Mouse (Mus musculus) embryonic fibroblast, embryonic 13.5 days (primary cell): ENCODE data around the gene Zfp697. TPM values are rescaled to one million over a fixed set of nuclear protein-coding genes. Genes with fewer than 3 reads are reported as not detected.

Experiments
- H3K27ac ChIP-seq: 2 replicates; pipeline ENCODE4 v1.5.1; 2012; ENCODE audit warnings: low read length, control low read depth, inconsistent platforms; ENCODE audit not compliant: insufficient read depth
- H3K4me1 ChIP-seq: 2 replicates; pipeline ENCODE4 v1.6.1; 2011; ENCODE audit warnings: low read length; ENCODE audit not compliant: control insufficient read depth, insufficient read depth
- H3K4me3 ChIP-seq: 2 replicates; pipeline ENCODE4 v1.5.1; 2011; ENCODE audit warnings: mild to moderate bottlenecking, control low read depth, low read length; ENCODE audit not compliant: insufficient read depth
- CTCF ChIP-seq: IDR thresholded peaks from 2 replicates; pipeline ENCODE4 v1.5.1; 2011; ENCODE audit warnings: mild to moderate bottlenecking, control low read depth, low read length, moderate library complexity, borderline replicate concordance; ENCODE audit not compliant: insufficient read depth
- POLR2A ChIP-seq: IDR thresholded peaks from 2 replicates; pipeline ENCODE4 v1.6.1; 2011; ENCODE audit warnings: low read depth, mild to moderate bottlenecking, control low read depth, low read length, moderate library complexity
- polyA plus RNA-seq: library from polyadenylated mRNA; stranded (reverse); fragments of >200 nt; gene quantifications from 2 replicates; pipeline ENCODE4 v1.2.4, GENCODE M21; 2011; ENCODE audit warnings: low read depth; ENCODE audit not compliant: missing spikeins, insufficient read length

The Zfp697 gene
- polyA plus RNA-seq, 1 experiment = 7.6 TPM

DNA sequence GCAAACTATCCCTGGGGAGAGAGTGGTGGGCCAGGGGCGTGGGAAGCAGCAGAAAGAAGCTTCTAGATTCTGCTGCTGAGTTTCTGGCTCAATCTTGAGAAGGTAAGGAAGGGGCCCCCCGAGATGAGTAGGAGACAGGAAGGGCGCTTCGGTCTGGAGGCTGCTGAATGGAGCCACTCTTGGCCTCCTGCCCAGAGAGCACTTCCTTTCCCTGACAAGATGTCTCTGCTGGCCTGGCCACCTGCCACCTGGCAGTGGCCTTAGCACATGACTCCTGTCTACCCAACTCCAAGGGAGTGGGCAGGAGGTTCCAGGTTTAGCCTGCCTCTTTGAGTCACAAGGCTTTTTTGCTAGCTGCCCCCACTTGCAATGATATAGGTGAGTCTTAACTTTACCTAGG, 35.1 kb downstream of the Zfp697 start:
- no peak overlapping the region for H3K4me3 ChIP-seq
- no peak overlapping the region for H3K27ac ChIP-seq
- no peaks in the 10 kb centered on the region for H3K4me1 ChIP-seq
- TF ChIP-seq POLR2A = no peak
- TF ChIP-seq CTCF = no peak

DNA sequence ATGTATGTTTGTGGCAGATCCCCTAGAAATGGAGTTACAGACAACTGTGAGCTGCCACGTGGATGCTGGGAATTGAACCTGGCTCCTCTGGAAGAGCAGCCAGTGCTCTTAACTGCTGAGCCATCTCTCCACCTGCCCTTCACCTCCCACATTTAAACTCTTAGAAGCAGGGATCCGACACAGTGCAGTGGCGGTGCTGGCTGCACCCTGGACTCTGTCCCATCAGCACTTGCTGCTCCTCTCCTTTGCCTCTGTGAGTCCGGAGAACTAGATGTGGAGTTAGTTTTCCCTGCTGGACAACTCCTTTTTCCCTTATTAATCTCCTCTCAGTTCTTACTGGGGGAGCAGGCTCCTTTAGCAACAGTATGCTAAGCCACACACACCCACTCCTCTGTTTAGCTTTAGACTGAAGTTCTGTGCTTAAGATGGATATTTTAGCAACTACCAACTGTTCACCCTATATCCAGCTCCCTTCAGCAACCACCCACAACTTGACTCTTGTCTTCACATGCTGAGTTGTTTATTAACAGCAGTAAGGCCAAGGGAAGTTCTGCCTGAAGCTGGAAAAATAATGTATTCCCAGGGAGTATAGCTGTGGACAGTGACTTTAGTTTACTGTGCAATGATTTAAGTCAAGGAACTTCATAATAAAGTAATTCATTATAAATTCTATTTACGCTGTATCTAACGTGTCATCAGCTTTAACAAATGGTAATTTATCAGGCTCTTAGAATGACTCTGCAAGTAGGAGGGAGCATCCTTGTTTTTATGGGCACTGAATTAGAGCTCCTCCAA, 36.9 kb downstream of the Zfp697 start:
- no peak overlapping the region for H3K27ac ChIP-seq
- H3K4me3 ChIP-seq = no peak overlapping the region
- no peaks in the 10 kb centered on the region for H3K4me1 ChIP-seq
- TF ChIP-seq POLR2A = no peak
- no peak for TF ChIP-seq CTCF

DNA sequence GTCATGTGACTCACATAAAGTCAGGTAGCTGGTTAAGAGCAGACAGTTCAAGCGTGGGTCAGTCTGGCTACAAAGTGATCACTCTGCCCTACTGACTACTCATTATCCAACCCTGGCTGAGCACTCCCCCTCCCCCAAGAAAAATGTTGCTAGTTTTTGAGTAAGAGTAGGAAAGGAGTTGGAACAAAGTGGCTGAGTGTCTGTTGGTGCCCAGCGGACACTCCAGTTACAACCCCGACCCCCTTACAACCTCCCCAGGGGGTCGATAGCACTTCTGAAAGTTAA, 37.5 kb downstream of the Zfp697 start:
- H3K4me3 ChIP-seq = no peak overlapping the region
- peaks cover under 1% of the 10 kb centered on the region; the same call in 1 of the 2 replicates for H3K4me1 ChIP-seq
- TF ChIP-seq CTCF (no peak), POLR2A (no peak)
- no peak overlapping the region for H3K27ac ChIP-seq

DNA sequence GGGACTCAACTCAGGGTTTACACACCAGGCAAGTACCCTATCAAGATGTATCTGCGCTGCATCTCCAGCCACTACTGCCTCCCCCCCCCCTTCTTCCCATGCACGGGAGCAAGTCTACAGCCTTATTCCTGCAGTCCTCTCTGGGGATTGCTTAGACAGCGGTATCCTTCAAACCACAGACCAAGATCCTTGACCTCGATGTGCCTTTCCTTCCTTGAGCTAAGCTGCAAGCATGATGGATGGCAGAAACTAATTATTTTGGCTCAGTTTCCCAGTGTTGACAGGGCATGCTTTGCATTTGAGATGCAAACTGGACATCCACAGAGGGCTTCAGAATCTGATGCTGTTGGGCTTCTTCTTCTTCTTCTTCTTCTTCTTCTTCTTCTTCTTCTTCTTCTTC, 40.7 kb downstream of the Zfp697 start:
- Histone ChIP-seq H3K4me3 (no peak overlapping the region), H3K4me1 (peaks cover 4% of the 10 kb centered on the region; the same call in 1 of the 2 replicates), H3K27ac (no peak overlapping the region)
- TF ChIP-seq CTCF (no peak), POLR2A (no peak)

DNA sequence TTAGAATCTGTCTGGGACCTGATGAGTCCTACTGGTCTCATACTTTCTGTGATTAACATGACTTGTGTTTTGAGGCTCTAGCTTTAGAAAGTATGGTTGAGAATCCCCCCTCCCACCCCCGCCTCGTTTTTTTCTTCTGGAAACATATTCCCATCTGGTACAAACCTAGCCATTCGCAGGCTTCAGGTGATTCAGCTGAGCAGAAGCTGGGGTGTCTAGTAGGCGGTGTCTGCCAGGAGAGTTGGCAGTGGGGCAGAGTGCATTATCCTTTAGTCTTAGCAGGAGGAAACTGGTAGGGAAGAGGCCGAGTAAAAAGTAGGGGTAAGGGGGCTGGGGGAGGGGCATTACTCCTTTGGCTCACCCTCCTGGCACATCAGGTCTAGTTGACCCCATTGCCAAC, 44.5 kb downstream of the Zfp697 start:
- peaks cover 4% of the 10 kb centered on the region; the same call in 1 of the 2 replicates for H3K4me1 ChIP-seq

DNA sequence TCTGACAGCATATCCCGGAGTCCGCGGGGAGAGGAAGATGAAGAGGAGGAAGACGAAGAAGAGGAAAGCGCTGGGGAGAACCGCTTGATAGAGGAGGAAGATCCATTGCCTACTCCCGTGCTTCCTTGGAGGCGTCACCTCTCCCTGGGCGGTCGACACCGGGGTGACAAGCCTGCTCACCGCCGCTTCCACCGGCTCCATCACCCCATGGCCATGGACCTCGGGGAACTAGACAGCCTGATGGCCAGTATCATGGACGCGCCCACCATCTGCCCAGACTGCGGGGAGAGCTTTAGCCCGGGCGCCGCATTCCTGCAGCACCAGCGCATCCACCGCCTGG, 45.0 kb downstream of the Zfp697 start:
- Histone ChIP-seq H3K4me3 (peak overlapping the region; percentile 48), H3K4me1 (peaks cover 4% of the 10 kb centered on the region; the same call in 1 of the 2 replicates), H3K27ac (no peak overlapping the region)
- TF ChIP-seq POLR2A (no peak), CTCF (no peak)

More for the DNA sequence above, 44.5 kb downstream of the Zfp697 start:
- no peak overlapping the region for H3K27ac ChIP-seq
- H3K4me3 ChIP-seq = no peak overlapping the region
- TF ChIP-seq POLR2A (no peak), CTCF (no peak)

DNA sequence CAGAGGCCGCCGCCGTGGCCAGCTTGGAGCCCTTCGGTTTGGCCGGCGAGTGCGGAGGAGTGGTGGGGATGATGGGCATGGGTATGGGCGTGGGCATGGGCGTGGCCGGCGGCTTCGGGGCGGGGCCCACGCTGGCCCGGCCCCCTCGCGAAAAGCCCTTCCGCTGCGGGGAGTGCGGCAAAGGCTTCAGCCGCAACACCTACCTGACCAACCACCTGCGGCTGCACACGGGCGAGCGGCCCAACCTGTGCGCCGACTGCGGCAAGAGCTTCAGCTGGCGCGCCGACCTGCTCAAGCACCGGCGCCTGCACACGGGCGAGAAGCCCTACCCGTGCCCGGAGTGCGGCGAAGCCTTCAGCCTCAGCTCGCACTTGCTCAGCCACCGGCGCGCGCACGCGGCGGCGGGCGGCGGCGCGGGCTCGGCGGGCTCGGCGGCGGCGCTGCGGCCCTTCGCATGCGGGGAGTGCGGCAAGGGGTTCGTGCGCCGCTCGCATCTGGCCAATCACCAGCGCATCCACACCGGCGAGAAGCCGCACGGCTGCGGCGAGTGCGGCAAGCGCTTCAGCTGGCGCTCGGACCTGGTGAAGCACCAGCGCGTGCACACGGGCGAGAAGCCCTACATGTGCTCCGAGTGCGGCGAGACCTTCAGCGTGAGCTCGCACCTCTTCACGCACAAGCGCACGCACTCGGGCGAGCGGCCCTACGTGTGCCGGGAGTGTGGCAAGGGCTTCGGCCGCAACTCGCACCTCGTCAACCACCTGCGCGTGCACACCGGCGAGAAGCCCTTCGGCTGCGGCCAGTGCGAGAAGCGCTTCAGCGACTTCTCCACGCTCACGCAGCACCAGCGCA, 45.6 kb downstream of the Zfp697 start:
- peak overlapping the region; percentile 48 for H3K4me3 ChIP-seq
- no peak overlapping the region for H3K27ac ChIP-seq
- TF ChIP-seq CTCF (no peak), POLR2A (no peak)
- peaks cover 4% of the 10 kb centered on the region; the same call in 1 of the 2 replicates for H3K4me1 ChIP-seq

DNA sequence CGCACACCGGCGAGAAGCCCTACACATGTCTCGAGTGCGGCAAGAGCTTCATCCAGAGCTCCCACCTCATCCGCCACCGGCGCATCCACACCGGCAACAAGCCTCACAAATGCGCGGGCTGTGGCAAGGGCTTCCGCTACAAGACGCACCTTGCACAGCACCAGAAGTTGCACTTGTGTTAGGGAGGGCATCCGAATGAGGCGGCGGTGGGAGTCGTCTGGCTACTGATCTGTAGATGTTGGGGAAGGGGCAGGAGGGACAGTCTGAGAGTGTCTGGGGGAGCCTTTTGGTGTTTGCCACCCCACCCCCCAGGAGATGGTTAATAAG, 46.2 kb downstream of the Zfp697 start:
- Histone ChIP-seq H3K4me1 (peaks cover 4% of the 10 kb centered on the region; the same call in 1 of the 2 replicates), H3K27ac (no peak overlapping the region), H3K4me3 (no peak overlapping the region)
- no peak for TF ChIP-seq POLR2A
- no peak for TF ChIP-seq CTCF

DNA sequence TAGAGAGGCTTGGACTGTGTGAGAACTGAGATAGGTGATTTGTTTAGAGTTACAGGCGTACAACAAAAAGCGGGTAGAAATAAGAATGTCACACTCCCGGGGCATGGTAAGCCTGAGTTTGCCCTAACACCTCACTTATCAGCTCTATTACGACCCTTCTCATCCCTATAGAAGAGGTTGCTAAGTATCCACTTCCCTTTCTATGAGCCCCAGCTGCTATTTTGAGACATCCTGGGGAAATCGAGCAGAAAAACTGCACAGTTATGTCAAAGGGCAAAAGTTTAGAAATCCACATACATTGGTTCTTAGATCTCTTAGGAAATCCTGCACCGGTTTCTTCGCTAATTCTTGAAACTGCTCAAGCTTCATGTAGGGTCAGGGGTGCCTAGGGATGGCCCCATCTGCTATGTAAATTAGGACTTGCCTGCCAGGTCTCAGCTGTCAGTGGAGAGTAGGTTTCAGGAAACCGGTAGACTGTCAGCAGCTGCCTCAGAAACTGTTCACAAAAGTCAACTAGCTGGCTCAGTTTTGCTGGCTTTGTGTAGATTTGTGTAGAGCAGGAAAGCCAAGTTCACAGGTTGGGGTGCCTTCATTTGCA, 46.8 kb downstream of the Zfp697 start:
- peaks cover 4% of the 10 kb centered on the region; the same call in 1 of the 2 replicates for H3K4me1 ChIP-seq
- H3K4me3 ChIP-seq = no peak overlapping the region
- no peak for TF ChIP-seq POLR2A
- no peak for TF ChIP-seq CTCF

DNA sequence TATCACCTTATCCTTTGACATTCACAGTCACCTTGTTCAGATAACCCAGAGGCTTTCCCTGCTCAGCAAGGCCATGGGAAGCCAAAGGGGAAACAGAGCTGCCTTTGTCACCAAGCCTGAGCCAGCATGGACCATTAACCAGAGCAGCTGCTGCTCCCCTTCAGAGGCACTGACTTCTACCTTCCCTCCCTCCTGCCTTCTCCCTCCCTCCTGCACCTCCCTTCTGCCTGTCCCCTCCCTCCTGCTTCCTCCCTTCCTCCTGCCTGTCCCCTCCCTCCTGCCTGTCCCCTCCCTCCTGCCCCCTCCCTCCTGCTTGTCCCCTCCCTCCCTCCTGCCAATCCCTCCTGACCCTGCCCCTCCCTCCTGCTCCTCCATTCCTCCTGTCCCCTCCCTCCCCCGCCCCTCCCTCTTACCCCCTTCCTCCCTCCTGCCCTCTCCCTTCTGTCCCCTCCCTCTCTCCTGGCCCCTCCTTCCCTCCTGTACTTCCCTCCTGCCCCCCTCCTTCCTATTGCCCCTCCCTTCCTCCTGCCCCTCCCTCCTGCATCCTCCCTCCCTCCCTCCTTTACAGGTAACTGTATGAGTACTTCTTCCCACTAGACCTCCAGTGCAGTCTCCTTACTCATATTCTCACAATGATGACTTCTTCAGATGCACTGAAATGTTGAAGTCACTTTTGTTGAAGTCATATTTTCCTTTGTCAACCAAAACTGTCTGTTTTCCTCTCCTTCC, 52.0 kb downstream of the Zfp697 start:
- Histone ChIP-seq H3K4me3 (no peak overlapping the region), H3K4me1 (no peaks in the 10 kb centered on the region), H3K27ac (no peak overlapping the region)
- no peak for TF ChIP-seq POLR2A
- TF ChIP-seq CTCF = no peak

More for the DNA sequence above, 46.8 kb downstream of the Zfp697 start:
- H3K27ac ChIP-seq = no peak overlapping the region
